27 mouse cellular contexts compared by ENCODE assay signal in the genomic region with DNA sequence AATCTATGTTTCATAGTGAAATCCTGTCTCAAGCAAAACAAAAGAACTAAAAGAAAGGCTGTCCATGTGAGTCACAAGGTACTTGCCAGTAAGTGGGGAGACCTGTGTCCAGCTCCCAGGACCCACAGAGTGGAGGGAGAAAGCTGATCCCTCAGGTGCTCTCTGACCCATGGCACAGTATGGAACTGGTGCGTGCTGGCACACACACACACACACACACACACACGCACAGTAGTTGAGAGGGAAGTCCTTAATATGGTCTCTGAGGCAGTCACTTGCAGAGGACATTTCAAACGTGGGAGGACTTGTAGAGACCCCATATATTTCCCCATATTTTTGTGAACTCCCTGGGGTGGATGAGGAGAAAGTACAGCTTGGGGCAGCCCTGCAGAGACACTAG. TPM values are rescaled to one million over a fixed set of nuclear protein-coding genes. Genes with fewer than 3 reads are reported as not detected.
DNase-seq lines count a peak whose midpoint lies in the region; ATAC-seq and TF ChIP-seq lines count a peak whose summit lies in the region.
"Had no signal": no experiment of that assay in that cellular context is flagged by ENCODE, and none has a peak within 500 bp of the region (broad histone marks: within the 10 kb centered on the region; RNA-seq: fewer than 3 reads in every experiment).

No protein-coding gene starts in this region.

- H3K27me3 ChIP-seq in kidney, adult 2 months (replicated peaks; ENCODE audit: control insufficient read depth, insufficient read depth, low read length) = no peaks in the 10 kb centered on the region
- H3K27me3 ChIP-seq in intestine, embryonic 14.5 days (replicated peaks; ENCODE audit: control insufficient read depth, insufficient read depth, low read length) = peaks cover 70% of the 10 kb centered on the region
- peaks cover 14% of the 10 kb centered on the region; the same call in 1 of the 2 replicates for H3K27me3 ChIP-seq in intestine, postnatal 0 days (replicated peaks; ENCODE audit: control insufficient read depth, insufficient read depth, low read length)
- H3K27me3 ChIP-seq in stomach, embryonic 14.5 days (ENCODE audit: control insufficient read depth, insufficient read depth, low read length) = peaks cover 31% of the 10 kb centered on the region

- no peak overlapping the region for H3K9ac ChIP-seq in intestine, embryonic 14.5 days (ENCODE audit: low read length)
- no peak overlapping the region for H3K9ac ChIP-seq in intestine, postnatal 0 days (ENCODE audit: low read depth, low read length)
- H3K9ac ChIP-seq in stomach, embryonic 14.5 days (replicated peaks; ENCODE audit: low read depth, low read length) = no peak overlapping the region
- H3K9ac ChIP-seq: limb, embryonic 15.5 days; midbrain, embryonic 15.5 days had no signal

- peak overlapping the region; percentile 55; the same call in 1 of the 2 replicates for H3K4me2 ChIP-seq in intestine, embryonic 14.5 days (ENCODE audit: low read length)
- H3K4me2 ChIP-seq in intestine, postnatal 0 days (replicated peaks; ENCODE audit: low read depth) = peak overlapping the region; percentile 77
- no peak overlapping the region for H3K4me2 ChIP-seq in stomach, embryonic 14.5 days (replicated peaks; ENCODE audit: low read depth, low read length)
- H3K4me2 ChIP-seq: limb, embryonic 15.5 days; midbrain, embryonic 15.5 days had no signal

- no peaks in the 10 kb centered on the region for H3K9me3 ChIP-seq in intestine, embryonic 14.5 days (ENCODE audit: control insufficient read depth, low read length)
- no peaks in the 10 kb centered on the region for H3K9me3 ChIP-seq in intestine, postnatal 0 days (ENCODE audit: control insufficient read depth)
- no peaks in the 10 kb centered on the region for H3K9me3 ChIP-seq in stomach, embryonic 14.5 days (ENCODE audit: control insufficient read depth, low read depth, low read length)
- H3K9me3 ChIP-seq: limb, embryonic 15.5 days; midbrain, embryonic 15.5 days had no signal

- TF ChIP-seq CTCF in kidney, adult 2 months (conservative IDR thresholded peaks at IDR 0.05; ENCODE audit: insufficient read depth, insufficient read length, low read depth, low read length) = no peak
- no peak for TF ChIP-seq CTCF in intestine, postnatal 0 days (IDR thresholded peaks at IDR 0.05; ENCODE audit: low read depth)

- no peak for DNase-seq in kidney, adult 2 months
- DNase-seq in kidney, adult 18-20 months = no peak
- no peak for DNase-seq in intestine, embryonic 14.5 days (ENCODE audit: low spot score)
- DNase-seq in spleen, postnatal 14 days (ENCODE audit: low spot score in 2 of 2) = no peak
- no peak for DNase-seq in left cerebral cortex, postnatal 14 days (ENCODE audit: low spot score in 2 of 2)
- DNase-seq: adrenal gland, adult 8-10 months; cerebellum, adult 8-10 months; gastrocnemius, postnatal 25 days; heart, adult 2 months; heart, postnatal 4 days; lung, postnatal 10 days; right cerebral cortex, postnatal 14 days; thymus, adult 18-20 months; thymus, postnatal 4 days had no signal

- 20% methylated on average over 3 of the region's 3 CpGs for WGBS in kidney, adult 2 months
- 50% methylated on average over 3 of the region's 3 CpGs for WGBS in intestine, embryonic 14.5 days
- WGBS in intestine, postnatal 0 days = 24% methylated on average over 3 of the region's 3 CpGs
- 48% methylated on average over 3 of the region's 3 CpGs for WGBS in stomach, embryonic 14.5 days

- H3K36me3 ChIP-seq in kidney, adult 2 months (ENCODE audit: control insufficient read depth, insufficient read depth, low read length) = no peaks in the 10 kb centered on the region
- no peaks in the 10 kb centered on the region for H3K36me3 ChIP-seq in intestine, embryonic 14.5 days (ENCODE audit: control insufficient read depth, insufficient read depth, low read length)
- no peaks in the 10 kb centered on the region for H3K36me3 ChIP-seq in intestine, postnatal 0 days (ENCODE audit: control insufficient read depth, insufficient read depth)
- H3K36me3 ChIP-seq in stomach, embryonic 14.5 days (ENCODE audit: control insufficient read depth, insufficient read depth, low read length) = no peaks in the 10 kb centered on the region
- H3K36me3 ChIP-seq: limb, embryonic 15.5 days; midbrain, embryonic 15.5 days had no signal

- no peak for TF ChIP-seq POLR2A in kidney, adult 2 months (IDR thresholded peaks at IDR 0.05; ENCODE audit: low read depth, low read length)

- peak overlapping the region; percentile 76 for H3K27ac ChIP-seq in kidney, adult 2 months (ENCODE audit: insufficient read depth, low read depth, low read length)
- H3K27ac ChIP-seq in intestine, embryonic 14.5 days (ENCODE audit: low read depth) = no peak overlapping the region
- H3K27ac ChIP-seq in intestine, postnatal 0 days (ENCODE audit: low read depth, low read length) = peak overlapping the region; percentile 94
- H3K27ac ChIP-seq in stomach, embryonic 14.5 days (ENCODE audit: low read length) = peak overlapping the region; percentile 86
- H3K27ac ChIP-seq: heart, adult 2 months; hindbrain, postnatal 0 days; layer of hippocampus, adult 2 months; limb, embryonic 15.5 days; midbrain, embryonic 15.5 days had no signal

- intact Hi-C loops in left cerebral cortex, postnatal 14 days (cut with DNase I) = loop anchor here (10.0 kb wide), 1 partner anchor 127 kb away; no protein-coding TSS in a partner anchor

- peaks cover 16% of the 10 kb centered on the region; the same call in 1 of the 2 replicates for H3K4me1 ChIP-seq in kidney, adult 2 months (ENCODE audit: control insufficient read depth, insufficient read depth, low read length)
- H3K4me1 ChIP-seq in intestine, embryonic 14.5 days (replicated peaks; ENCODE audit: control insufficient read depth, insufficient read depth, low read length) = peaks cover 12% of the 10 kb centered on the region
- peaks cover 6% of the 10 kb centered on the region; the same call in 1 of the 2 replicates for H3K4me1 ChIP-seq in intestine, postnatal 0 days (replicated peaks; ENCODE audit: control insufficient read depth, insufficient read depth, low read length)
- H3K4me1 ChIP-seq in stomach, embryonic 14.5 days (ENCODE audit: control insufficient read depth, insufficient read depth, low read length) = peaks cover 13% of the 10 kb centered on the region; the same call in 1 of the 2 replicates

- ATAC-seq in intestine, embryonic 14.5 days (replicated peaks; ENCODE audit: low FRiP score, low TSS enrichment, low read depth) = no peak
- ATAC-seq in intestine, postnatal 0 days = peak; percentile 26; the same call in 1 of the 2 replicates
- no peak for ATAC-seq in stomach, embryonic 14.5 days (ENCODE audit: insufficient number of reproducible peaks, insufficient read depth, low FRiP score, low read depth)
- ATAC-seq: forebrain, embryonic 14.5 days; hindbrain, postnatal 0 days; midbrain, embryonic 15.5 days had no signal

- no peak overlapping the region for H3K4me3 ChIP-seq in kidney, adult 2 months (ENCODE audit: insufficient read depth, low read depth, low read length)
- H3K4me3 ChIP-seq in intestine, embryonic 14.5 days (ENCODE audit: low read depth, low read length) = no peak overlapping the region
- H3K4me3 ChIP-seq in intestine, postnatal 0 days (ENCODE audit: low read depth, low read length) = no peak overlapping the region
- no peak overlapping the region for H3K4me3 ChIP-seq in stomach, embryonic 14.5 days (ENCODE audit: low read depth, low read length)
- H3K4me3 ChIP-seq: erythroblast, embryonic 14.5 days; heart, adult 2 months; layer of hippocampus, adult 2 months; midbrain, embryonic 15.5 days; myocyte had no signal

RNA-seq across cellular contexts. Expression of gene Ovol1, which starts 1.4 kb away (rescaled TPM):
- polyA plus RNA-seq in kidney, adult 2 months (2012; rRNA removed) = 9.0 and 10.4 TPM in 2 replicates
- polyA plus RNA-seq in intestine, embryonic 14.5 days (2014; fragmentation: Nextera tagmentation; extraction: Ambion mirVana) = 17.5 and 18.6 TPM in 2 replicates
- polyA plus RNA-seq in intestine, postnatal 0 days (2015; fragmentation: Nextera tagmentation; extraction: Ambion mirVana) = 19.2 and 24.1 TPM in 2 replicates
- 11.2 and 11.5 TPM in 2 replicates for polyA plus RNA-seq in stomach, embryonic 14.5 days (2014; fragmentation: Nextera tagmentation; extraction: Ambion mirVana)
- total RNA-seq in left cerebral cortex, postnatal 14 days (2021) = not detected
- total RNA-seq: adrenal gland, adult 8-10 months; gastrocnemius, postnatal 25 days; heart, adult 2 months; heart, postnatal 4 days; hindbrain, postnatal 0 days; layer of hippocampus, adult 2 months; left cerebral cortex, postnatal 36 days had no signal
- polyA plus RNA-seq: C2C12; forebrain, embryonic 14.5 days; heart, embryonic 14.5 days; myocyte; neural tube, embryonic 14.5 days had no signal

RNA-seq across cellular contexts. Expression of gene Ap5b1, which starts 5.9 kb away (rescaled TPM):
- 10.2 and 13.3 TPM in 2 replicates for polyA plus RNA-seq in kidney, adult 2 months (2012; rRNA removed)
- 6.1 and 6.5 TPM in 2 replicates for polyA plus RNA-seq in intestine, embryonic 14.5 days (2014; fragmentation: Nextera tagmentation; extraction: Ambion mirVana)
- polyA plus RNA-seq in intestine, postnatal 0 days (2015; fragmentation: Nextera tagmentation; extraction: Ambion mirVana) = 13.0 and 15.9 TPM in 2 replicates
- polyA plus RNA-seq in stomach, embryonic 14.5 days (2014; fragmentation: Nextera tagmentation; extraction: Ambion mirVana) = 5.5 and 6.1 TPM in 2 replicates
- 1 to 10 TPM; 7.4 to 8.2 TPM for total RNA-seq in left cerebral cortex, postnatal 14 days (2021)

RNA-seq across cellular contexts. Expression of gene Rnaseh2c, which starts 39.8 kb away (rescaled TPM):
- polyA plus RNA-seq in kidney, adult 2 months (2012; rRNA removed) = 55.1 and 62.3 TPM in 2 replicates
- polyA plus RNA-seq in intestine, embryonic 14.5 days (2014; fragmentation: Nextera tagmentation; extraction: Ambion mirVana) = 124 and 131 TPM in 2 replicates
- 73.8 and 81.0 TPM in 2 replicates for polyA plus RNA-seq in intestine, postnatal 0 days (2015; fragmentation: Nextera tagmentation; extraction: Ambion mirVana)
- polyA plus RNA-seq in stomach, embryonic 14.5 days (2014; fragmentation: Nextera tagmentation; extraction: Ambion mirVana) = 113 and 119 TPM in 2 replicates
- total RNA-seq in left cerebral cortex, postnatal 14 days (2021) = 10 to 100 TPM; 83.1 to 98.5 TPM

RNA-seq across cellular contexts. Expression of gene Kat5, which starts 48.2 kb away (rescaled TPM):
- polyA plus RNA-seq in kidney, adult 2 months (2012; rRNA removed) = 60.3 and 67.4 TPM in 2 replicates
- polyA plus RNA-seq in intestine, embryonic 14.5 days (2014; fragmentation: Nextera tagmentation; extraction: Ambion mirVana) = 31.8 and 33.3 TPM in 2 replicates
- 37.4 and 38.6 TPM in 2 replicates for polyA plus RNA-seq in intestine, postnatal 0 days (2015; fragmentation: Nextera tagmentation; extraction: Ambion mirVana)
- polyA plus RNA-seq in stomach, embryonic 14.5 days (2014; fragmentation: Nextera tagmentation; extraction: Ambion mirVana) = 30.5 and 37.0 TPM in 2 replicates
- 10 to 100 TPM; 76.1 to 81.7 TPM for total RNA-seq in left cerebral cortex, postnatal 14 days (2021)

RNA-seq across cellular contexts. Expression of gene Snx32, which starts 51.5 kb away (rescaled TPM):
- 14.7 and 16.3 TPM in 2 replicates for polyA plus RNA-seq in kidney, adult 2 months (2012; rRNA removed)
- polyA plus RNA-seq in intestine, embryonic 14.5 days (2014; fragmentation: Nextera tagmentation; extraction: Ambion mirVana) = 9.4 and 10.8 TPM in 2 replicates
- 3.8 and 4.5 TPM in 2 replicates for polyA plus RNA-seq in intestine, postnatal 0 days (2015; fragmentation: Nextera tagmentation; extraction: Ambion mirVana)
- 12.4 and 13.0 TPM in 2 replicates for polyA plus RNA-seq in stomach, embryonic 14.5 days (2014; fragmentation: Nextera tagmentation; extraction: Ambion mirVana)
- total RNA-seq in left cerebral cortex, postnatal 14 days (2021) = 10 to 100 TPM; 78.7 to 83.6 TPM
